Mouse (Mus musculus): ENCODE data around the gene Itga9.

DNA sequence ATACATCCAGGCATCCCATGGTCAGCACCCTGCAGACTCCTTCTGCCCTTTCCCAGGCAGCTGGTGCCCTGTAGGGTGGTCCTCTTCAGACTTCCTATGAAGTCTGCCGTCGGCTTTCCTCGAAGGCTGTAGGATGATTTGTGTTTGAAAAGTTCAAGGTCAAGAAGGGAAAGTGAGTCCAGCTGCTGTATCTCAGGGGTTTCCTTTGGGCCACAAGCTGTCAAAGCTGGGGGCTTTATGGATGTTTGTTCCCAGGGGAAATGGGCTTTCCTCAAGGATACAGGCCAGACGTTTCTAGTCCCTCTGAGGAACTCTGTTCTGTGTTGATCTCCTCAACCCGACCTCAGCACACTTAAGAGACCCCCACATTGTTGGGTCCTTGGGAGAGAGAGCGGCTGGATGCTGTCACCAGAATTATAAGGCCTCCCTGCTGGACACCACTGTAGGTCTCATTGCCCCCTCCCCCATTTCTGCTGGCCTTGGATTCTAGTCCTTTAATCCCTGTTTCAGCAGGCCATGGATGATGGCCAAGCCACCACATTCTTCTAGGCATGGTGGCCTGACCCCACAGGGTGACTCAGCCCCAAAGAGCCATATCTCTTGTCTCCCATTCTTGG is 23.4 kb downstream of the Itga9 start:
- TF ChIP-seq CTCF (IDR thresholded peaks at IDR 0.05; ENCODE audit: low read depth) (no peak), EP300 (IDR thresholded peaks at IDR 0.05; ENCODE audit: low read depth) (no peak)

Measured in heart, postnatal 0 days (tissue).